Mouse (Mus musculus): ENCODE data around the gene Btn2a2.

GRCm38 (mm10) chr13:23518295-23518603, 29.6 kb upstream of the Btn2a2 start:
- TF ChIP-seq CTCF (IDR thresholded peaks at IDR 0.05; ENCODE audit: low read depth) = no peak
- TF ChIP-seq EP300 (IDR thresholded peaks at IDR 0.05; ENCODE audit: low read depth) = no peak

Measured in liver, embryonic 14.5 days (tissue).